Mouse (Mus musculus): ENCODE results near the gene Mthfd1l.

DNA sequence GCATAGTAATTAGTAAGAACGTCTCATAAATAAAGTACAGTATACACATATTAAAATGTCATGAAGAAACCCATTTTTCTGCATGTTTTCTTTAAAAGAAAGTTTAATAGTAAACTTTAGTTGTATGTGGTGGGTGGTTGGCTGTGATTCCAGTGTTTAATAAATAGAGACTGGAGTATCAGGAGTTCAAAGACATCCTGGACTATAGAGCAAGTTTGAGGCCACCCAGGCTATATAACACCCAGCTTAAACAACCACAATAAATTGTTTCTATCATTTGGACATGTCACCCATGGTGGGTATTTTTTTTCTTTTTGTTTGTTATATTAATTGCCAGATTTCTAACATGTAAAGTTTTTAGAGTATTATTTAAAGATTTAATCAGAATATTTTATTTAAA is 81.7 kb downstream of the Mthfd1l start:
- no peak for TF ChIP-seq CTCF (IDR thresholded peaks at IDR 0.05; ENCODE audit: low read depth, low read length)
- no peak for TF ChIP-seq GATA1 (IDR thresholded peaks at IDR 0.05; ENCODE audit: borderline replicate concordance, low read length)
- no peak for TF ChIP-seq POLR2AphosphoS5 (IDR thresholded peaks at IDR 0.05; ENCODE audit: insufficient replicate concordance, low read depth, low read length)
- no peak for TF ChIP-seq TAL1 (conservative IDR thresholded peaks at IDR 0.05; ENCODE audit: low read depth, low read length)
- TF ChIP-seq GATA2 (IDR thresholded peaks at IDR 0.05; ENCODE audit: borderline replicate concordance, low read depth, low read length) = no peak
